Mouse (Mus musculus) liver, embryonic 16.5 days (tissue): Measurements from ENCODE around the gene Drap1. TPM values are rescaled to one million over a fixed set of nuclear protein-coding genes. Genes with fewer than 3 reads are reported as not detected.
"Not testable (repeated sequence)": the region's sequence is repeated elsewhere in the genome, so short reads cannot be mapped to it uniquely, and the experiment has no call there.

ENCODE experiments used
- ATAC-seq: fragments of 200-750 bp; cut with Nextera tagmentation; 2 replicates; pipeline ENCODE4 v1.8.0; 2017; ENCODE audit warnings: low read depth, mild to moderate bottlenecking, moderate number of reproducible peaks, moderate library complexity
- H3K27ac ChIP-seq: fragments of 300-500 bp; sonication (generic); 2 replicates; pipeline ENCODE4 v1.5.1; 2014; ENCODE audit warnings: mild to moderate bottlenecking, low read length
- H3K27me3 ChIP-seq: fragments of 300-500 bp; sonication (generic); 2 replicates; pipeline ENCODE4 v1.6.1; 2014; ENCODE audit warnings: low read depth, low read length, mixed read lengths; ENCODE audit not compliant: control insufficient read depth, insufficient read depth
- H3K36me3 ChIP-seq: fragments of 300-500 bp; sonication (generic); 2 replicates; pipeline ENCODE4 v1.6.1; 2014; ENCODE audit warnings: mild to moderate bottlenecking; ENCODE audit not compliant: control insufficient read depth, insufficient read depth
- H3K4me1 ChIP-seq: fragments of 300-500 bp; sonication (generic); 2 replicates; pipeline ENCODE4 v1.6.1; 2014; ENCODE audit warnings: low read depth, low read length, mixed read lengths; ENCODE audit not compliant: control insufficient read depth
- H3K4me2 ChIP-seq: fragments of 300-500 bp; sonication (generic); 2 replicates; pipeline ENCODE4 v1.6.1; 2014; ENCODE audit warnings: low read depth, low read length, mixed read lengths
- H3K4me3 ChIP-seq: fragments of 300-500 bp; sonication (generic); 2 replicates; pipeline ENCODE4 v1.5.1; 2014; ENCODE audit warnings: low read depth, mild to moderate bottlenecking, low read length
- H3K9ac ChIP-seq: fragments of 300-500 bp; sonication (generic); 2 replicates; pipeline ENCODE4 v1.6.1; 2014; ENCODE audit warnings: low read depth, low read length
- H3K9me3 ChIP-seq: fragments of 300-500 bp; sonication (generic); replicated peaks from 2 replicates; pipeline ENCODE4 v1.6.1; 2016; ENCODE audit warnings: low read length; ENCODE audit not compliant: control insufficient read depth
- WGBS: fragments of 180-500 bp; shearing (Covaris S2); extraction: QIAGEN DNeasy Blood & Tissue Kit; methylation state at CpG from one replicate; pipeline ENCODE4 v1.1.7; 2014; ENCODE audit not compliant: insufficient replicate concordance; 5-methylcytosine and 5-hydroxymethylcytosine counted together
- polyA plus RNA-seq: library from polyadenylated mRNA; unstranded; fragments of >200 nt; fragmentation: Nextera tagmentation; extraction: Ambion mirVana; gene quantifications from 2 replicates; pipeline ENCODE4 v1.2.1, GENCODE M21; 2015

The Drap1 gene
- polyA plus RNA-seq, 1 experiment from 2014 or later, result 61.4 TPM

GRCm38 (mm10) chr19:5406531-5407126 is 18.1 kb downstream of the Drap1 start:
- Histone ChIP-seq H3K4me2 (peak overlapping the region; percentile 76), H3K4me1 (peaks cover 19% of the 10 kb centered on the region), H3K27ac (peak overlapping the region; percentile 96), H3K4me3 (peak overlapping the region; percentile 69), H3K9ac (peak overlapping the region; percentile 82)
- not testable (repeated sequence) for H3K9me3 ChIP-seq, H3K36me3 ChIP-seq, H3K27me3 ChIP-seq
- ATAC-seq, result peak; percentile 81
- 7% methylated on average over 21 of the region's 25 CpGs for WGBS

- Histone ChIP-seq H3K4me3 (peak overlapping the region; percentile 65), H3K4me2 (peak overlapping the region; percentile 75), H3K9ac (peak overlapping the region; percentile 68), H3K36me3 (no peaks in the 10 kb centered on the region), H3K9me3 (no peaks in the 10 kb centered on the region), H3K4me1 (peaks cover 19% of the 10 kb centered on the region), H3K27me3 (no peaks in the 10 kb centered on the region), H3K27ac (peak overlapping the region; percentile 84)
- no peak for ATAC-seq
- WGBS, result 14% methylated on average over 7 of the region's 7 CpGs
Observed at GRCm38 (mm10) chr19:5405924-5406323, 18.9 kb downstream of the Drap1 start.

GRCm38 (mm10) chr19:5402293-5402692 is 22.5 kb downstream of the Drap1 start, which contains the start of gene Tsga10ip:
Gene Tsga10ip, minus strand, starts transcription at chr19:5402526.
- peaks cover 7% of the 10 kb centered on the region for H3K4me1 ChIP-seq
- no peak within 1 kb of the TSS for H3K9ac ChIP-seq
- no peak for ATAC-seq
- H3K27ac ChIP-seq, result no peak within 1 kb of the TSS
- H3K27me3 ChIP-seq, result no peaks in the 10 kb centered on the region
- no peaks in the 10 kb centered on the region for H3K9me3 ChIP-seq
- WGBS, result 74% methylated on average over 8 of the region's 8 CpGs
- no peak within 1 kb of the TSS for H3K4me3 ChIP-seq
- H3K4me2 ChIP-seq, result no peak within 1 kb of the TSS
- no peaks in the 10 kb centered on the region for H3K36me3 ChIP-seq

GRCm38 (mm10) chr19:5401073-5401472 is 23.7 kb downstream of the Drap1 start:
- H3K27ac ChIP-seq, H3K4me2 ChIP-seq, H3K27me3 ChIP-seq, H3K4me3 ChIP-seq, H3K4me1 ChIP-seq, ATAC-seq, H3K9ac ChIP-seq, H3K9me3 ChIP-seq, H3K36me3 ChIP-seq: not testable (repeated sequence)
- WGBS, result 50% methylated on average over 4 of the region's 4 CpGs

GRCm38 (mm10) chr19:5395371-5395770 is 29.4 kb downstream of the Drap1 start:
- no peak overlapping the region for H3K9ac ChIP-seq
- H3K9me3 ChIP-seq, result no peaks in the 10 kb centered on the region
- H3K27ac ChIP-seq, result no peak overlapping the region
- no peaks in the 10 kb centered on the region for H3K27me3 ChIP-seq
- 66% methylated on average over 4 of the region's 4 CpGs for WGBS
- ATAC-seq, result no peak
- H3K36me3 ChIP-seq, result no peaks in the 10 kb centered on the region
- peaks cover 2% of the 10 kb centered on the region; the same call in 1 of the 2 replicates for H3K4me1 ChIP-seq
- H3K4me3 ChIP-seq, result no peak overlapping the region
- no peak overlapping the region for H3K4me2 ChIP-seq

GRCm38 (mm10) chr19:5394168-5394567 is 30.6 kb downstream of the Drap1 start:
- Histone ChIP-seq H3K27ac (no peak overlapping the region), H3K9me3 (no peaks in the 10 kb centered on the region), H3K4me1 (peaks cover 14% of the 10 kb centered on the region), H3K36me3 (no peaks in the 10 kb centered on the region), H3K4me2 (no peak overlapping the region), H3K4me3 (no peak overlapping the region), H3K9ac (no peak overlapping the region), H3K27me3 (no peaks in the 10 kb centered on the region)
- no peak for ATAC-seq
- 65% methylated on average over 10 of the region's 10 CpGs for WGBS

GRCm38 (mm10) chr19:5392892-5393291 is 31.9 kb downstream of the Drap1 start:
- Histone ChIP-seq H3K4me3 (no peak overlapping the region), H3K4me1 (peaks cover 15% of the 10 kb centered on the region), H3K27ac (no peak overlapping the region), H3K4me2 (no peak overlapping the region), H3K9me3 (no peaks in the 10 kb centered on the region), H3K9ac (no peak overlapping the region), H3K27me3 (no peaks in the 10 kb centered on the region), H3K36me3 (no peaks in the 10 kb centered on the region)
- WGBS, result 57% methylated on average over 4 of the region's 4 CpGs
- no peak for ATAC-seq

- Histone ChIP-seq H3K36me3 (peaks cover under 1% of the 10 kb centered on the region), H3K4me2 (peak overlapping the region; percentile 97), H3K27me3 (no peaks in the 10 kb centered on the region), H3K9me3 (no peaks in the 10 kb centered on the region), H3K4me3 (peak overlapping the region; percentile 99), H3K4me1 (peaks cover 31% of the 10 kb centered on the region), H3K27ac (peak overlapping the region; percentile 91), H3K9ac (peak overlapping the region; percentile 93)
- no peak for ATAC-seq
- 60% methylated on average over 8 of the region's 8 CpGs for WGBS
Observed at GRCm38 (mm10) chr19:5390416-5390815, 34.4 kb downstream of the Drap1 start.

GRCm38 (mm10) chr19:5389647-5390046 is 35.1 kb downstream of the Drap1 start:
- H3K4me2 ChIP-seq, result peak overlapping the region; percentile 97
- peak overlapping the region; percentile 93 for H3K9ac ChIP-seq
- H3K4me1 ChIP-seq, result peaks cover 31% of the 10 kb centered on the region
- peak overlapping the region; percentile 99 for H3K4me3 ChIP-seq
- H3K27ac ChIP-seq, result peak overlapping the region; percentile 91
- WGBS, result 2% methylated on average over 12 of the region's 12 CpGs
- H3K36me3 ChIP-seq, result peaks cover 5% of the 10 kb centered on the region
- ATAC-seq, result peak; percentile 49; the same call in 1 of the 2 replicates
- H3K9me3 ChIP-seq, result no peaks in the 10 kb centered on the region
- no peaks in the 10 kb centered on the region for H3K27me3 ChIP-seq
